9 mouse cellular contexts compared by ENCODE assay signal in genomic region chr1:150099790-150100333, GRCm38 (mm10). TPM values are rescaled to one million over a fixed set of nuclear protein-coding genes. Genes with fewer than 3 reads are reported as not detected.
DNase-seq lines count a peak whose midpoint lies in the region; ATAC-seq and TF ChIP-seq lines count a peak whose summit lies in the region.
"Had no signal": no experiment of that assay in that cellular context is flagged by ENCODE, and none has a peak within 500 bp of the region (broad histone marks: within the 10 kb centered on the region; RNA-seq: fewer than 3 reads in every experiment).

TSS of gene Ptgs2 (plus strand) at chr1:150100031.

- 1% methylated on average over 26 of the region's 26 CpGs for WGBS in intestine, embryonic 15.5 days
- under 1% methylated on average over 26 of the region's 26 CpGs for WGBS in limb, embryonic 12.5 days
- 1% methylated on average over 26 of the region's 26 CpGs for WGBS in midbrain, embryonic 12.5 days

- H3K27me3 ChIP-seq in Patski, result no peaks in the 10 kb centered on the region
- no peaks in the 10 kb centered on the region for H3K27me3 ChIP-seq in intestine, embryonic 15.5 days (replicated peaks)
- peaks cover 9% of the 10 kb centered on the region; the same call in 1 of the 2 replicates for H3K27me3 ChIP-seq in limb, embryonic 12.5 days
- H3K27me3 ChIP-seq in midbrain, embryonic 12.5 days, result peaks cover 13% of the 10 kb centered on the region

- TF ChIP-seq CTCF in Patski (IDR thresholded peaks at IDR 0.05), result peak; percentile 53

- H3K4me1 ChIP-seq in intestine, embryonic 15.5 days (replicated peaks), result peaks cover 2% of the 10 kb centered on the region; the same call in 1 of the 2 replicates
- peaks cover 4% of the 10 kb centered on the region for H3K4me1 ChIP-seq in limb, embryonic 12.5 days (replicated peaks)
- H3K4me1 ChIP-seq in midbrain, embryonic 12.5 days, result peaks cover 7% of the 10 kb centered on the region; the same call in 1 of the 2 replicates

- peak within 1 kb of the TSS; percentile 89 for H3K4me2 ChIP-seq in intestine, embryonic 15.5 days (replicated peaks)
- H3K4me2 ChIP-seq in limb, embryonic 12.5 days, result peak within 1 kb of the TSS; percentile 91
- peak within 1 kb of the TSS; percentile 88 for H3K4me2 ChIP-seq in midbrain, embryonic 12.5 days (replicated peaks)

- H3K9me3 ChIP-seq in intestine, embryonic 15.5 days, result no peaks in the 10 kb centered on the region
- H3K9me3 ChIP-seq in limb, embryonic 12.5 days, result no peaks in the 10 kb centered on the region
- H3K9me3 ChIP-seq in midbrain, embryonic 12.5 days, result no peaks in the 10 kb centered on the region

- POLR2A ChIA-PET in Patski (lab: Charles Lee), result no interaction called here

- CTCF ChIA-PET in Patski (lab: Charles Lee), result interaction anchor here (0.9 to 1.5 kb wide), 7 partner anchors 10 to 241 kb away, joined by 3 to 6 read pairs (median 4); no protein-coding TSS in a partner anchor

- ATAC-seq in Patski, result peak; percentile 93
- ATAC-seq in intestine, embryonic 15.5 days, result peak; percentile 88
- ATAC-seq in limb, embryonic 12.5 days (ENCODE audit: insufficient number of reproducible peaks, insufficient read depth, low FRiP score, low TSS enrichment, low read depth), result peak; percentile 71; the same call in 1 of the 2 replicates
- peak; percentile 89 for ATAC-seq in midbrain, embryonic 12.5 days (ENCODE audit: low FRiP score, low read depth)
- ATAC-seq in inflammation-experienced regulatory T-cells, adult 6 months, result no peak

- no peak within 1 kb of the TSS for H3K27ac ChIP-seq in intestine, embryonic 15.5 days
- H3K27ac ChIP-seq in limb, embryonic 12.5 days, result no peak within 1 kb of the TSS
- H3K27ac ChIP-seq in midbrain, embryonic 12.5 days (replicated peaks), result no peak within 1 kb of the TSS

- peak within 1 kb of the TSS; percentile 54 for H3K9ac ChIP-seq in intestine, embryonic 15.5 days
- peak within 1 kb of the TSS; percentile 60 for H3K9ac ChIP-seq in limb, embryonic 12.5 days (replicated peaks)
- peak within 1 kb of the TSS; percentile 51 for H3K9ac ChIP-seq in midbrain, embryonic 12.5 days (replicated peaks)

- H3K4me3 ChIP-seq in intestine, embryonic 15.5 days (replicated peaks), result peak within 1 kb of the TSS; percentile 46
- peak within 1 kb of the TSS; percentile 46 for H3K4me3 ChIP-seq in limb, embryonic 12.5 days (replicated peaks)
- peak within 1 kb of the TSS; percentile 49 for H3K4me3 ChIP-seq in midbrain, embryonic 12.5 days

- in situ Hi-C loops in Patski (cut with MboI; ENCODE audit: low pct_unique_long_range_greater_than_20kb), result loop anchor here (10.0 to 25.0 kb wide), 3 partner anchors 155 to 287 kb away; partner anchors contain the start of genes Odr4 and Tpr

- no peaks in the 10 kb centered on the region for H3K36me3 ChIP-seq in intestine, embryonic 15.5 days
- H3K36me3 ChIP-seq in limb, embryonic 12.5 days, result no peaks in the 10 kb centered on the region
- no peaks in the 10 kb centered on the region for H3K36me3 ChIP-seq in midbrain, embryonic 12.5 days

- peak; percentile 38 for DNase-seq in Patski (ENCODE audit: low read depth, low spot score)
- peak; percentile 50 for DNase-seq in embryo, embryonic 10 days (ENCODE audit: low spot score)
- no peak for DNase-seq in gonadal fat pad, adult 2 months (ENCODE audit: low read depth)
- peak; percentile 22 for DNase-seq in right cerebral cortex, postnatal 4 days

RNA-seq across cellular contexts. Expression of gene Ptgs2, which starts in this region (rescaled TPM):
- polyA plus RNA-seq in Patski (2021), result 2.4 TPM
- polyA plus RNA-seq in gonadal fat pad, adult 2 months (2012; rRNA removed), result 29.3 and 43.2 TPM in 2 replicates
- 0.92 and 1.2 TPM in 2 replicates for polyA plus RNA-seq in intestine, embryonic 15.5 days (2015; fragmentation: Nextera tagmentation; extraction: Ambion mirVana)
- polyA plus RNA-seq in limb, embryonic 12.5 days (2016; fragmentation: Nextera tagmentation; extraction: Ambion mirVana), result 0.06 and 0.10 TPM in 2 replicates
- polyA plus RNA-seq in midbrain, embryonic 12.5 days (2016; fragmentation: Nextera tagmentation; extraction: Ambion mirVana), result 0.06 TPM in 1 of 2 replicates, not detected in the other
- polyA plus RNA-seq in inflammation-experienced regulatory T-cells, adult 6 months (2017; shearing (Covaris generic)), result not detected
- polyA plus RNA-seq: liver, adult 2 months had no signal

Comparison
In these comparisons a context has a peak if more than half of its experiments do, and no peak if none do; other contexts are left out.
1. Peak in ATAC-seq, H3K4me3 ChIP-seq, H3K9ac ChIP-seq and H3K4me2 ChIP-seq in limb, embryonic 12.5 days; RNA of the gene not detected or under 1 TPM.
2. Peak in ATAC-seq, H3K4me3 ChIP-seq, H3K9ac ChIP-seq and H3K4me2 ChIP-seq in midbrain, embryonic 12.5 days; RNA of the gene not detected or under 1 TPM.